Mouse (Mus musculus): ENCODE measurements around the gene Npsr1. TPM values are rescaled to one million over a fixed set of nuclear protein-coding genes. Genes with fewer than 3 reads are reported as not detected.

Npsr1 gene
- polyA plus RNA-seq (2014; fragmentation: Nextera tagmentation; extraction: Ambion mirVana), result not detected in 2 replicates

DNA sequence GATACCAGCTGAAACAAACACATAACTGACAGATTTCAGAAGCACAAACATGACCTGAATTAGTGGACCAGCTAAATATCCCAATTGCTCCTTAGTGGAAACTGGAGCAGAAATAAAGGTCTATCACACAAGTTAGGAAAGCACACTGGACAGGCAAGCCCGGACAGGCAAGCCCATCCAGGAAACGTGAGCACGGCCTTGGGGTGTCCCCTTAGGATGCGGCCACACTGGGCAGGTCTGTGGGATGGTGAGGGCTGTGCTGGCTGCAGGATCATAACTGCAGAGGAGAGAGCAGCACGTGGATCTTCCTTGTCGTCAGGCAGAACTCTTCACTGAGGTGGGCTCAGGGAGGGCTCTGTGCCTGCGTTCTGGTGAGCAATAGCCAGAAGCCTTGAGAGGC is at the start of gene Npsr1:
Npsr1 (plus strand) TSS at position 301 of the 400 bp plus-strand sequence.
- ATAC-seq (ENCODE audit: insufficient number of reproducible peaks, insufficient read depth, low FRiP score, low read depth), result no peak
- no peaks in the 10 kb centered on the region for H3K27me3 ChIP-seq (ENCODE audit: control insufficient read depth, insufficient read depth, low read length)
- 66% methylated on average over 7 of the region's 7 CpGs for WGBS
- no peak within 1 kb of the TSS for H3K4me2 ChIP-seq (replicated peaks; ENCODE audit: low read depth, low read length)
- no peak within 1 kb of the TSS for H3K9ac ChIP-seq (replicated peaks; ENCODE audit: low read depth, low read length)
- no peaks in the 10 kb centered on the region for H3K36me3 ChIP-seq (ENCODE audit: control insufficient read depth, insufficient read depth, low read length)
- no peaks in the 10 kb centered on the region for H3K9me3 ChIP-seq (ENCODE audit: control insufficient read depth, low read depth, low read length)
- H3K4me1 ChIP-seq (ENCODE audit: control insufficient read depth, insufficient read depth, low read length), result no peaks in the 10 kb centered on the region
- H3K4me3 ChIP-seq (ENCODE audit: low read depth, low read length), result no peak within 1 kb of the TSS
- H3K27ac ChIP-seq (ENCODE audit: low read length), result no peak within 1 kb of the TSS

DNA sequence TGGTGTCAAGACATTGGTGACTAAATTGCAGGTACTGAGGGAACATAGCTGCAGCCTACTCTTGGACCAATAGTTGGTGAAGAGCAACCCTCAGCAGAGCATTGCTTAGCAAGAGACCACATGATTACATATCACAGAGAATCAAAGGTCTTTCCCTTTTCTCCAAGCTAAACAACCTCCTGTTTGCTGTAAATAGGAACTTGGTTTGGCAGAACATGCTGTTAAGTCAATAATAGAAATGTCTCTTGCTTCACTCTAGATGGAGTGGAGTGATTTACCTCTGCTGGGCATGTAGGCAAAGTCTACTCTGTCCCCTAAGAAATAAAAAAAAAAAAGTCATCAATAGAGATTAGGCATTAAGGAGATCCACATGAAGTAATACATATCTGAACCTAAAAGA is 46.3 kb upstream of the Npsr1 start:
- Histone ChIP-seq H3K9ac (replicated peaks; ENCODE audit: low read depth, low read length) (no peak overlapping the region), H3K4me3 (ENCODE audit: low read depth, low read length) (no peak overlapping the region), H3K27me3 (ENCODE audit: control insufficient read depth, insufficient read depth, low read length) (no peaks in the 10 kb centered on the region), H3K36me3 (ENCODE audit: control insufficient read depth, insufficient read depth, low read length) (no peaks in the 10 kb centered on the region), H3K4me1 (ENCODE audit: control insufficient read depth, insufficient read depth, low read length) (no peaks in the 10 kb centered on the region), H3K27ac (ENCODE audit: low read length) (no peak overlapping the region), H3K9me3 (ENCODE audit: control insufficient read depth, low read depth, low read length) (no peaks in the 10 kb centered on the region), H3K4me2 (replicated peaks; ENCODE audit: low read depth, low read length) (no peak overlapping the region)
- no peak for ATAC-seq (ENCODE audit: insufficient number of reproducible peaks, insufficient read depth, low FRiP score, low read depth)

DNA sequence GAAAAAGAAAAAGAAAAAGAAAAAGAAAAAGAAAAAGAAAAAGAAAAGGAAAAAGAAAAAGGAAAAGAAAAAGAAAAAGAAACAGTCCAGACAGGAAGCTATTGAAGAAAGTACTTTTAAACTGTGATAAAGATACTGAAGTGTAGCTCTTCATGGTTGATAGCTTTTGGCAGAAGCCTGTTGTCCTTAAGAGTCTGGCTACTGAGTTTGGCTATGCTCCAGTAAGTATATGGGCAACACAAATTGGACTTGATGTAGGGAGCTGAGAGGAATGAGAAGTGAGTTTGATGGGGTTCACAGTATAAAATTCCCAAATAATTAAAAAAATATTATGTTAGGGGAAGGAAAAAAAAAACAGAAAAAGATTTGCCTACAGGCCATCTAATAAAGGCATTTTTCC is 34.5 kb upstream of the Npsr1 start:
- no peaks in the 10 kb centered on the region for H3K4me1 ChIP-seq (ENCODE audit: control insufficient read depth, insufficient read depth, low read length)
- no peak for ATAC-seq (ENCODE audit: insufficient number of reproducible peaks, insufficient read depth, low FRiP score, low read depth)

DNA sequence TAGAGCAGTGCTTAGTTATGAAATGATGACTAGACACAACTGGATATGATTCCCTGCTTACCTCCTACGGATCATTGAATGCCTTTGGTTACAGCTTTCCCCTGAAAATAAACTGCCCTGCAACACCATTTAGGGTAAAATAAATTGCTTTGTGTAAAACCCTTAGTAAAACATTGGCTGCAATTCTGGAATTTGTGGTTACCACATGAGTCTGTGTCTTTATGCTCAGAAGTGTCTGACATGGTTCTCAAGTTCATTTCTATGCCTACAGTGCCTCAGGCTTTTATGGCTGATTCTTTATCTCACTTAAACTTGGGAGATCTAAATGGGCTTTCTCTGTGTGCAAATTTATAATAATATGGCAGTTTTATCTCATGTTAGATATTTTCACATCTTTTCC is 26.1 kb upstream of the Npsr1 start:
- no peak for ATAC-seq (ENCODE audit: insufficient number of reproducible peaks, insufficient read depth, low FRiP score, low read depth)
- Histone ChIP-seq H3K9ac (replicated peaks; ENCODE audit: low read depth, low read length) (no peak overlapping the region), H3K4me3 (ENCODE audit: low read depth, low read length) (no peak overlapping the region), H3K27me3 (ENCODE audit: control insufficient read depth, insufficient read depth, low read length) (no peaks in the 10 kb centered on the region), H3K9me3 (ENCODE audit: control insufficient read depth, low read depth, low read length) (no peaks in the 10 kb centered on the region), H3K4me1 (ENCODE audit: control insufficient read depth, insufficient read depth, low read length) (no peaks in the 10 kb centered on the region), H3K27ac (ENCODE audit: low read length) (no peak overlapping the region), H3K36me3 (ENCODE audit: control insufficient read depth, insufficient read depth, low read length) (no peaks in the 10 kb centered on the region), H3K4me2 (replicated peaks; ENCODE audit: low read depth, low read length) (no peak overlapping the region)
- 61% methylated on average over 1 of the region's 1 CpGs for WGBS

More for the DNA sequence above, 34.5 kb upstream of the Npsr1 start:
- no peak overlapping the region for H3K9ac ChIP-seq (replicated peaks; ENCODE audit: low read depth, low read length)
- no peak overlapping the region for H3K4me3 ChIP-seq (ENCODE audit: low read depth, low read length)
- H3K36me3 ChIP-seq (ENCODE audit: control insufficient read depth, insufficient read depth, low read length), result no peaks in the 10 kb centered on the region
- no peak overlapping the region for H3K4me2 ChIP-seq (replicated peaks; ENCODE audit: low read depth, low read length)
- H3K27me3 ChIP-seq (ENCODE audit: control insufficient read depth, insufficient read depth, low read length), result no peaks in the 10 kb centered on the region
- no peak overlapping the region for H3K27ac ChIP-seq (ENCODE audit: low read length)
- H3K9me3 ChIP-seq (ENCODE audit: control insufficient read depth, low read depth, low read length), result no peaks in the 10 kb centered on the region

DNA sequence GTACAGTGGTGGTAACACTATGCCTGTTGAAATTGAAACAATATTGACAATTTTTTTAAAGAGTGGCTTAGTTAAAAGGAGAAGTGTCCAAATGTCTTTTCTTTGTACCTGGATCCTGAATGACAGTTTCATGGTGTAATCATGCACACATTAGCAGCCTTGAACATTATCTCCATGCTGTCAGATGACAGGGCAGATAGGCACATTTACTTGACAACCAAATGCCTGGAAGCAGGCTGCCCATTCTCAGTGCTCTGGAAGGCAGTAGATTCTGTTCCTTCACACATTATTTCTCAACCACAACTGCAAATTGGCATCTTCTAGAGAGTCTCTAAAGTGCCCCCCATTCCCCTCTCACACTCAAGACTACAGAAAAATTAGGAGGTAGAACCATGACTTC is 20.2 kb upstream of the Npsr1 start:
- no peak overlapping the region for H3K4me2 ChIP-seq (replicated peaks; ENCODE audit: low read depth, low read length)
- no peaks in the 10 kb centered on the region for H3K36me3 ChIP-seq (ENCODE audit: control insufficient read depth, insufficient read depth, low read length)
- no peak overlapping the region for H3K4me3 ChIP-seq (ENCODE audit: low read depth, low read length)
- no peaks in the 10 kb centered on the region for H3K9me3 ChIP-seq (ENCODE audit: control insufficient read depth, low read depth, low read length)
- no peak overlapping the region for H3K27ac ChIP-seq (ENCODE audit: low read length)
- no peaks in the 10 kb centered on the region for H3K4me1 ChIP-seq (ENCODE audit: control insufficient read depth, insufficient read depth, low read length)
- H3K9ac ChIP-seq (replicated peaks; ENCODE audit: low read depth, low read length), result no peak overlapping the region
- H3K27me3 ChIP-seq (ENCODE audit: control insufficient read depth, insufficient read depth, low read length), result no peaks in the 10 kb centered on the region
- ATAC-seq (ENCODE audit: insufficient number of reproducible peaks, insufficient read depth, low FRiP score, low read depth), result no peak

DNA sequence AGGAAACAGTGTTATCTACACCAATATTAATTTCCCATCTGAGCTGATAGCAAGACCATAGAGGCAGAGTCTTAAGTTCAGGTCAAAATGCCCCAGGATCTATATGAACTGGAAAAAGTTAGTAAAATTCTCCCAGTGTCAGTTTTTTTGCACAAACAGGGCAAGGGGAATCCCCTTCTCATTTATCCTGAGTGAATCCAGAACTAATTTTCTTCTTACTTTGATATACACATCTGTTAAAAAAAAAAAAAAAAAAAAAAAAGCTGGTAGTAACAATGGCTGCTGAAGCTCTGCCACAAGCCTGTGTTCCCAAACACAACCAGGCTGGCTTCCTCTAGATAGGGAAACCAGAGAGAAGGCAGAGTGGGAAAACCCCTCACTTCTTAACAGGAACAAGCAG is 5.9 kb upstream of the Npsr1 start:
- no peak overlapping the region for H3K9ac ChIP-seq (replicated peaks; ENCODE audit: low read depth, low read length)
- no peak for ATAC-seq (ENCODE audit: insufficient number of reproducible peaks, insufficient read depth, low FRiP score, low read depth)
- no peaks in the 10 kb centered on the region for H3K4me1 ChIP-seq (ENCODE audit: control insufficient read depth, insufficient read depth, low read length)
- no peaks in the 10 kb centered on the region for H3K27me3 ChIP-seq (ENCODE audit: control insufficient read depth, insufficient read depth, low read length)
- no peak overlapping the region for H3K27ac ChIP-seq (ENCODE audit: low read length)
- no peak overlapping the region for H3K4me2 ChIP-seq (replicated peaks; ENCODE audit: low read depth, low read length)
- no peak overlapping the region for H3K4me3 ChIP-seq (ENCODE audit: low read depth, low read length)
- H3K9me3 ChIP-seq (ENCODE audit: control insufficient read depth, low read depth, low read length), result no peaks in the 10 kb centered on the region
- H3K36me3 ChIP-seq (ENCODE audit: control insufficient read depth, insufficient read depth, low read length), result no peaks in the 10 kb centered on the region

DNA sequence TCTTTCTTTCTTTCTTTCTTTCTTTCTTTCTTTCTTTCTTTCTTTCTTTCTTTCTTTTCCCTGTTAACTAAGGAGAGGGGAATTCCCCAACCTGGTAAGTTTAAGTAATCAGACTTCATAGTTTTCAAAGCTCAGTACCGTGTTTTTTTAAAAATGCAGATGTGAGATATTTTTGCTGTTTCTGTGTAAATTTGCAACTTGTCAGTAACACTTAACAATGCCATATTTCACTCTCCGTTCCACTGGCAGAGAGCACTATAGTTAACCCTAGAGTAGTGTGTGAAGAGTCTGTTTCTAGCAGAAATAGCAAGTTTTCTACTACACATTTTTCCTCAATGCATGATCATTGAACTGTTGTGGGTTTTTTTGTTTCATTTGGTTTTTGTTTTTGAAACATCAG is 730 bp downstream of the Npsr1 start:
- H3K36me3 ChIP-seq (ENCODE audit: control insufficient read depth, insufficient read depth, low read length), result no peaks in the 10 kb centered on the region
- no peak overlapping the region for H3K27ac ChIP-seq (ENCODE audit: low read length)
- no peaks in the 10 kb centered on the region for H3K27me3 ChIP-seq (ENCODE audit: control insufficient read depth, insufficient read depth, low read length)
- no peaks in the 10 kb centered on the region for H3K9me3 ChIP-seq (ENCODE audit: control insufficient read depth, low read depth, low read length)
- H3K4me3 ChIP-seq (ENCODE audit: low read depth, low read length), result no peak overlapping the region
- WGBS, result 37% methylated on average over 2 of the region's 2 CpGs
- H3K9ac ChIP-seq (replicated peaks; ENCODE audit: low read depth, low read length), result no peak overlapping the region
- ATAC-seq (ENCODE audit: insufficient number of reproducible peaks, insufficient read depth, low FRiP score, low read depth), result no peak
- H3K4me2 ChIP-seq (replicated peaks; ENCODE audit: low read depth, low read length), result no peak overlapping the region
- H3K4me1 ChIP-seq (ENCODE audit: control insufficient read depth, insufficient read depth, low read length), result no peaks in the 10 kb centered on the region

DNA sequence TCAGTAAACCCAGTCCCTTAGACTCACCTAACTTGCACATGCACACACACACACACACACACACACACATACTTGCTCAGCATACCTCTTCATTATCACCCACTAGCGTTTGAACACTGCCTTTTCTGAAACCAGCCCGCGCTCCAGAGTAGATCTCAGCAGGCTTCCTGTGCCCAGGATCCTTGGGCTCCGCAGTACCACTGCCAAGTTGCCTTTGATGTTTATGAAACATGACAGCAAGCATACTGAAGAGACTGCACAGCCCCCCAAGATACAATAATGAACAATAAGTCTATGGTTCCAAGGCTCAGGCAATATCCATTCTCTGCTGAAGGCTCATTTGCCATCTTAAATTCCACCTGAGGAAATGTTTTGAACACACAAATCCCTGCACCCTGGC is 1.8 kb downstream of the Npsr1 start:
- 86% methylated on average over 4 of the region's 4 CpGs for WGBS
- no peak for ATAC-seq (ENCODE audit: insufficient number of reproducible peaks, insufficient read depth, low FRiP score, low read depth)
- no peaks in the 10 kb centered on the region for H3K36me3 ChIP-seq (ENCODE audit: control insufficient read depth, insufficient read depth, low read length)
- H3K9ac ChIP-seq (replicated peaks; ENCODE audit: low read depth, low read length), result no peak overlapping the region
- no peak overlapping the region for H3K27ac ChIP-seq (ENCODE audit: low read length)
- H3K4me1 ChIP-seq (ENCODE audit: control insufficient read depth, insufficient read depth, low read length), result no peaks in the 10 kb centered on the region
- H3K27me3 ChIP-seq (ENCODE audit: control insufficient read depth, insufficient read depth, low read length), result no peaks in the 10 kb centered on the region
- H3K4me3 ChIP-seq (ENCODE audit: low read depth, low read length), result no peak overlapping the region
- H3K9me3 ChIP-seq (ENCODE audit: control insufficient read depth, low read depth, low read length), result no peaks in the 10 kb centered on the region
- no peak overlapping the region for H3K4me2 ChIP-seq (replicated peaks; ENCODE audit: low read depth, low read length)

DNA sequence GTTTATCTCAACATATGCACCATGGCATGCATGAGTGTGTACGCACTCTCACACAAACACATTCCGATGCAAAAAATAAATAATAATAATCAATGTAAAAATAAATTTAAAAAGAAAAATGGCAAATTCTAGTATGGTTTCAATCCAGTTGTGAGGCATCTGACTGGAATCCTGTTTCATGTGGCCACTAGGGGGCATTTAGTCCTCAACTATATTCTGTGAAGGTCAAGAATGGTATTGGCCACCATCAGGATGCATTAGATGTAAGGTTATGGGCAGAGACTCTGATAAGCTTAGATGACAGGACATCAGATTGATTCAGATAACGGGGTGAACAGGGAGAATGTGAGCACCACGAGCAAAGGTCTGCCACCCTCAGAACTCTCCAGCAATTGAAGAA is 21.6 kb downstream of the Npsr1 start:
- Histone ChIP-seq H3K4me3 (ENCODE audit: low read depth, low read length) (no peak overlapping the region), H3K4me1 (ENCODE audit: control insufficient read depth, insufficient read depth, low read length) (no peaks in the 10 kb centered on the region), H3K9ac (replicated peaks; ENCODE audit: low read depth, low read length) (no peak overlapping the region), H3K36me3 (ENCODE audit: control insufficient read depth, insufficient read depth, low read length) (no peaks in the 10 kb centered on the region), H3K9me3 (ENCODE audit: control insufficient read depth, low read depth, low read length) (no peaks in the 10 kb centered on the region), H3K27me3 (ENCODE audit: control insufficient read depth, insufficient read depth, low read length) (no peaks in the 10 kb centered on the region), H3K27ac (ENCODE audit: low read length) (no peak overlapping the region), H3K4me2 (replicated peaks; ENCODE audit: low read depth, low read length) (no peak overlapping the region)
- WGBS, result 47% methylated on average over 4 of the region's 4 CpGs
- no peak for ATAC-seq (ENCODE audit: insufficient number of reproducible peaks, insufficient read depth, low FRiP score, low read depth)

Data from stomach, embryonic 14.5 days (tissue).